ENCODE assay signal across 8 mouse cellular contexts in the genomic region with DNA sequence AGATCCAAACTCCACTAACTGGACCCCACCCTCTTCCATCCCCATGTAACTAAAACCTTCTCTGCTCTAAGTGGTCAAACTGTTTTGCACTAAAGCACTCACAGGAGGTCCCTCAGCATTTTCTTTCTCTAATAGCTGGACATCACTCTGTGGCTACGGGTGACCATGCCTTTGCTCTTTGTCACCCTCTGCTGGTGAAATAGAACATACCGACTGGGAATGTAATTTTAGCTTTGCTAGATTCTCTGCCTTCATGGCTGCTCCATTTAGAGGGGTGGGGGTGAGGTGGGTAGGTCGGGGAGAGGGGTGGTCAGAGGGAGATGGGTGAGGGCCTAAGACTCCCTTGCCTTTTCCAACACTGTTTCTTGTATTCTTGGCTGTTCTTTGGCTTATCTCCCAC. TPM values are rescaled to one million over a fixed set of nuclear protein-coding genes. Genes with fewer than 3 reads are reported as not detected.
A peak's percentile ranks its signal among the peaks of the same experiment; 100 is the strongest.
DNase-seq lines count a peak whose midpoint lies in the region.

No protein-coding gene starts in this region.

- intact Hi-C loops in left cerebral cortex, postnatal 4 days (cut with DNase I) = no loop called here
- intact Hi-C loops in left cerebral cortex, postnatal 10 days (cut with DNase I) = loop anchor here (2.0 kb wide), 1 partner anchor 79 kb away; no protein-coding TSS in a partner anchor

- DNase-seq in adrenal gland, postnatal 14 days = peak; percentile 61
- no peak for DNase-seq in adrenal gland, adult 8-10 months
- DNase-seq in left cerebral cortex, postnatal 4 days = peak; percentile 34
- DNase-seq in left cerebral cortex, postnatal 10 days (ENCODE audit: extremely low spot score in 1 of 2, low spot score in 2 of 2) = no peak
- DNase-seq in c-Kit-positive CD71-positive TER-119-positive erythroid progenitor cells, embryonic 14.5 days (ENCODE audit: low spot score) = peak; percentile 49
- DNase-seq in kidney, postnatal 10 days = peak; percentile 68
- DNase-seq in retina, postnatal 7 days (ENCODE audit: low read depth, low spot score) = peak; percentile 65
- no peak for DNase-seq in left cerebral cortex, adult 8-10 months (ENCODE audit: low spot score in 2 of 2)

RNA-seq across cellular contexts. Expression of a gene that starts 3.6 kb away (rescaled TPM):
- total RNA-seq in adrenal gland, postnatal 14 days (2021) = 57.6 and 58.5 TPM in 2 replicates
- 100 to 1,000 TPM in 1 of 4 experiments, 10 to 100 TPM in 3; 68.5 to 105 (median 78.0) TPM for total RNA-seq in adrenal gland, adult 8-10 months (2022)
- 10 to 100 TPM; 19.6 to 20.6 TPM for total RNA-seq in left cerebral cortex, postnatal 4 days (2021)
- total RNA-seq in left cerebral cortex, postnatal 10 days (2021) = 10 to 100 TPM; 24.5 to 25.5 TPM
- total RNA-seq in left cerebral cortex, adult 8-10 months (2022) = 10 to 100 TPM; 20.0 to 25.7 (median 22.9) TPM

RNA-seq across cellular contexts. Expression of a gene that starts 38.7 kb away (rescaled TPM):
- total RNA-seq in adrenal gland, postnatal 14 days (2021) = 37.1 and 44.6 TPM in 2 replicates
- 10 to 100 TPM; 37.9 to 45.9 (median 44.1) TPM for total RNA-seq in adrenal gland, adult 8-10 months (2022)
- total RNA-seq in left cerebral cortex, postnatal 4 days (2021) = 100 to 1,000 TPM; 121 to 128 TPM
- 100 to 1,000 TPM; 110 to 118 TPM for total RNA-seq in left cerebral cortex, postnatal 10 days (2021)
- total RNA-seq in left cerebral cortex, adult 8-10 months (2022) = 10 to 100 TPM; 84.6 to 87.5 (median 85.9) TPM

RNA-seq across cellular contexts. Expression of a gene that starts 54.3 kb away (rescaled TPM):
- total RNA-seq in adrenal gland, postnatal 14 days (2021) = 32.0 and 36.7 TPM in 2 replicates
- total RNA-seq in adrenal gland, adult 8-10 months (2022) = 10 to 100 TPM; 29.9 to 46.1 (median 34.1) TPM
- 1 to 10 TPM; 3.1 to 3.8 TPM for total RNA-seq in left cerebral cortex, postnatal 4 days (2021)
- total RNA-seq in left cerebral cortex, postnatal 10 days (2021) = 1 to 10 TPM; 4.1 to 5.3 TPM
- 1 to 10 TPM; 2.7 to 6.4 (median 4.9) TPM for total RNA-seq in left cerebral cortex, adult 8-10 months (2022)

Comparison
In these comparisons a context has a peak if more than half of its experiments do, and no peak if none do; other contexts are left out.
1. DNase-seq: peak in adrenal gland, postnatal 14 days (single experiment), left cerebral cortex, postnatal 4 days (single experiment), c-Kit-positive CD71-positive TER-119-positive erythroid progenitor cells, embryonic 14.5 days (single experiment), kidney, postnatal 10 days (single experiment) and retina, postnatal 7 days (single experiment); none in adrenal gland, adult 8-10 months (single experiment), left cerebral cortex, postnatal 10 days (0 of 2) and left cerebral cortex, adult 8-10 months (0 of 2).